7 mouse cellular contexts compared by ENCODE assay signal in genomic region chr5:143654670-143655510, GRCm38 (mm10). TPM values are rescaled to one million over a fixed set of nuclear protein-coding genes. Genes with fewer than 3 reads are reported as not detected.
A peak's percentile ranks its signal among the peaks of the same experiment; 100 is the strongest.
DNase-seq lines count a peak whose midpoint lies in the region; ATAC-seq lines count a peak whose summit lies in the region.

No protein-coding gene starts in this region.

- intact Hi-C loops in left cerebral cortex, postnatal 4 days (cut with DNase I): no loop called here

- DNase-seq in MEL-GATA-1-ER (ENCODE audit: extremely low read depth, low read depth): peak; percentile 95
- peak; percentile 72 for DNase-seq in embryo, embryonic 10 days (ENCODE audit: low spot score)
- peak; percentile 60 for DNase-seq in liver, embryonic 13.5 days
- peak; percentile 42 for DNase-seq in thymus, postnatal 14 days
- no peak for DNase-seq in layer of hippocampus, adult 11-12 months (ENCODE audit: low spot score)
- DNase-seq in left cerebral cortex, postnatal 4 days: no peak

- ATAC-seq in hindbrain, embryonic 12.5 days (ENCODE audit: low FRiP score): no peak
- peak; percentile 87 for ATAC-seq in liver, embryonic 13.5 days (ENCODE audit: low read depth)

- H3K27ac ChIP-seq in hindbrain, embryonic 12.5 days: peak overlapping the region; percentile 60
- peak overlapping the region; percentile 96 for H3K27ac ChIP-seq in liver, embryonic 13.5 days

- no peaks in the 10 kb centered on the region for H3K27me3 ChIP-seq in hindbrain, embryonic 12.5 days
- no peaks in the 10 kb centered on the region for H3K27me3 ChIP-seq in liver, embryonic 13.5 days

- no peaks in the 10 kb centered on the region for H3K36me3 ChIP-seq in hindbrain, embryonic 12.5 days
- peaks cover 15% of the 10 kb centered on the region for H3K36me3 ChIP-seq in liver, embryonic 13.5 days

- WGBS in hindbrain, embryonic 12.5 days: 21% methylated on average over 7 of the region's 7 CpGs
- WGBS in liver, embryonic 13.5 days (ENCODE audit: insufficient replicate concordance): 11% methylated on average over 7 of the region's 7 CpGs

- peak overlapping the region; percentile 32; the same call in 1 of the 2 replicates for H3K9ac ChIP-seq in hindbrain, embryonic 12.5 days
- H3K9ac ChIP-seq in liver, embryonic 13.5 days: peak overlapping the region; percentile 70

- H3K4me3 ChIP-seq in hindbrain, embryonic 12.5 days: no peak overlapping the region
- peak overlapping the region; percentile 38 for H3K4me3 ChIP-seq in liver, embryonic 13.5 days (replicated peaks)

- H3K9me3 ChIP-seq in hindbrain, embryonic 12.5 days (replicated peaks): no peaks in the 10 kb centered on the region
- H3K9me3 ChIP-seq in liver, embryonic 13.5 days (replicated peaks): 0 out of 2 replicates have a peak, but pooled peaks cover 4% of the 10 kb centered on the region

- peaks cover 19% of the 10 kb centered on the region for H3K4me1 ChIP-seq in hindbrain, embryonic 12.5 days
- peaks cover 88% of the 10 kb centered on the region for H3K4me1 ChIP-seq in liver, embryonic 13.5 days (replicated peaks)

- H3K4me2 ChIP-seq in hindbrain, embryonic 12.5 days (replicated peaks): no peak overlapping the region
- H3K4me2 ChIP-seq in liver, embryonic 13.5 days: peak overlapping the region; percentile 67

RNA-seq across cellular contexts. Expression of gene Cyth3, which starts 32.6 kb away (rescaled TPM):
- 39.8 and 46.1 TPM in 2 replicates for polyA plus RNA-seq in hindbrain, embryonic 12.5 days (2016; fragmentation: Nextera tagmentation; extraction: Ambion mirVana)
- 35.0 and 42.2 TPM in 2 replicates for polyA plus RNA-seq in liver, embryonic 13.5 days (2015; fragmentation: Nextera tagmentation; extraction: Ambion mirVana)
- 100 to 1,000 TPM in 1 of 2 experiments, 10 to 100 TPM in 1; 88.2 to 115 TPM for total RNA-seq in left cerebral cortex, postnatal 4 days (2021)

Comparison
In these comparisons a context has a peak if more than half of its experiments do, and no peak if none do; other contexts are left out.
1. DNase-seq: peak in MEL-GATA-1-ER (single experiment), embryo, embryonic 10 days (single experiment), liver, embryonic 13.5 days (single experiment) and thymus, postnatal 14 days (single experiment); none in layer of hippocampus, adult 11-12 months (single experiment) and left cerebral cortex, postnatal 4 days (single experiment).